Mouse (Mus musculus) c-Kit-negative CD71-positive TER-119-positive erythroid progenitor cells, embryonic 14.5 days (primary cell): ENCODE results near the gene Mien1.

Experiments
- DNase-seq: peaks from one replicate; pipeline ENCODE4 v3.0.0-alpha.2; 2013; ENCODE audit warnings: low read depth, low spot score

Mien1 gene

DNA sequence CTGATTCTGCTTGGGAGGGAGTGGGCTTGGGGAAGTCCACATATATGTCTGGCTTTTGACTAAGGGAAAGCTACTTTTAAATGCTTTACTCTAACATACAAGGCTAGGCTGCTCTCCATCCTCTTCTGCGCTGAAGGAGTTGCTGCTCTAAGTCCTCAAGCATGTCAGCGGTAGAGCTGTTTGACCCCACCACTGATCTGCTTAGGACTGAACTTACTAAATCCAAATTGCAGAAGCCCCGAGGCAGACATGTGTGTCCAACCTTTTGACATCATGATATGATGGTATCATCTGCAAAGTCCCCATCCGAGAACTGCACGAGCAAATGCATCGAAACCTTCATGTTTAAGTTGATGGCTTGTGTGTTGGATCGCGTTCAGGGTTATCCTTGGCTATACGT, 21.1 kb upstream of the Mien1 start:
- no peak for DNase-seq

GRCm38 (mm10) chr11:98459071-98459741, 20.4 kb upstream of the Mien1 start:
- no peak for DNase-seq

DNA sequence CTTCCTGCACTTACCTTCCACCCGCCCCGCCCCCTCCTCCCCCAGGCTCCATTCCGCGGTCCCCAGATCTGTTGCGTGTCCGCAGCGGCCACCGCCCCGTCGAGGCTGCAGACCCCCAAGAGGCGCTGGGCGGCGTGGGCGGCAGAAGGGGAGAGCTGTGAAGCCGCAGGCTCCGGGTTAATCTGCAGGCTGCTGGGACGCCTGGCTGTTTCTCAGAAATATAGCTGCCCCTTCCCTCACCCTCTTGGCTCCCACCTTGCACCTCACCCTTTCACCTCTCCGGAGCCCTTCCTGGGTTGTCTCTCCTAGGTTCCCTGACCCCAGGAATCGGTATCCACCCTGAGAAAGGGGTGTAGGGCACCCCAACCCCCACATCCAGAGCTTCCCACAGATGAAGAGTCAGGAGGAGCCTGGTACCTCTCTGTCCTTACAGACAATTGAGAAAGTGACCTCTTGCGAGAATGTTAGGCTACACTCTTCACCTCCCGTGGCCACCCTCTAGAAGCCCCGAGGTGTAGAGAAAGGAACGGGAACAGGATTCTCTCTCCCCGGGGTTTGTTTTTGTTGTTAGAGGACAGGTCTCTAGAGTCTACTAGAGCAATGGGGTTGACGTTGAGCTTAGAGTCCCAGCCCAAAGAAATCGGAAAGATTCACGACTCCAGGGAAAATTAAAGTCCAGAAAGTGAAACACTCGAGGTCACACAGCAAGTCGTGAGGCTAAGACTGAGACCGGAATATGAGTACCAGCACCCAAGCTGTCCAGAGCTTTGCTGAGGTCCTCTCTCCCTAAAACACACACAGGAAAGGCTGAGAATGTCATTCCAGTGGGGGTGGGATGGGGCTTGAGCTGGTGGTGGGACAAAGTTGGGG, 19.6 kb upstream of the Mien1 start:
- no peak for DNase-seq

GRCm38 (mm10) chr11:98457367-98458120, 18.8 kb upstream of the Mien1 start:
- no peak for DNase-seq

- DNase-seq, result no peak
Observed at GRCm38 (mm10) chr11:98456945-98457344, 18.2 kb upstream of the Mien1 start.

GRCm38 (mm10) chr11:98456545-98456944, 17.8 kb upstream of the Mien1 start:
- DNase-seq, result no peak

- DNase-seq, result no peak
Observed at GRCm38 (mm10) chr11:98455484-98455883, 16.7 kb upstream of the Mien1 start.

GRCm38 (mm10) chr11:98449921-98450771, 11.4 kb upstream of the Mien1 start:
- DNase-seq, result no peak

DNA sequence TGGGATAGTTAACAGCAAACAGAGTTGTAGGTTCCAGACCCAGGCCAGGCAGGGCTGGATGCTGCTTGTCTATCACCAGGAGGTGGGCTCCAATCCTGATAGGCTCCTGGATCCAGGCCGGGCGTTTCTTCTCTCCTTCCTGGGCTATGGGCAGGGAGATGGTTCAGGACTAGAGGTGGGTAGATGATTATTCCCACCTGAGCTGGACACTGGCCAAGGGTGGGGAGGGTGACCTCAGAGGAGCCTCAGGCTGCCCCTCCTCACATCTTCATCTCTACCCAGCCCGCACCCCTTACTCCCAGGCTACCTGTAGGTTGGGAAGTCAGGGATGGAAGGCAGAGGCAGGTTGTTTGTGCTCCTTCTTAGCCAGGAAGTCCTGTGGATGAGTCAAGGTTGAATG, 10.6 kb upstream of the Mien1 start:
- DNase-seq, result no peak

GRCm38 (mm10) chr11:98448191-98448790, 9.5 kb upstream of the Mien1 start:
- DNase-seq, result no peak

DNA sequence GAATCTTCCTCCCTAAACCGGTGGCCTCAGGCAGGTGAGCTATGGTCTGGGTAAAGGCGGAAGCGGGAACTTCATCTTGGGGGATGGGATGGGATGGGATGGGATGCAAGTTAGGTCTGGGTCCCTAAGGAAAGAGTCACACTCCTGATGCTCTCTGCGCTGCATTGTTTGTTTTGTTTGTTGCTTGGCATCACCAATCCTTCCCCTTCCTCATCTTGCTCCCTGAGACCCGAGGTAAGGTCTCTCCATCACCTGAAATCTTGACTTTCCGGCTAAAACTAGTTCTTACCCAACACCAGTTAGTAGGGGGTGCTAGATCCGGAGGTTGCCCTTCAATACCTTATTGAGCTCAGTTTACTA, 8.7 kb upstream of the Mien1 start:
- DNase-seq, result no peak

- DNase-seq, result no peak
Observed at GRCm38 (mm10) chr11:98446562-98447474, 8.0 kb upstream of the Mien1 start.

DNA sequence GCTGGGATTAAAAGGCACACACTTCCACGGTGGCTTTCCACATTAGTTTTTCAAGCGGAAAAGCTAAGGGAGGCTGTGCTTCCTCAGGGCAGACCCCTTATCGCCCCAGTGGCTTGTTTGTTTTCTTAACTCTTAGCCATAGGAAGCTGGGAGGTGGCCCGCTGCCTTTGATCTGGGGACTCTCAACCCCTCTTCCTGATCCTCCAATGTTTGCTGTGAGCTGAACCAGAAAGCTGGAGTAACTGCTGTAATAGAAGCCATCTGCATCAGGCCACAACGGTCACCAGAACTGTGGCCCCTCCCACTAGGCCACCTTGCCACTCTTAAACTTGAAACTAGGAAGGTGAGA, 7.4 kb upstream of the Mien1 start, which contains the start of gene Grb7:
Gene Grb7 (plus strand): TSS at position 182 of the 349 bp plus-strand sequence.
- no peak for DNase-seq

- no peak for DNase-seq
Observed at GRCm38 (mm10) chr11:98445679-98446078, 6.9 kb upstream of the Mien1 start.

GRCm38 (mm10) chr11:98445238-98445637, 6.4 kb upstream of the Mien1 start:
- DNase-seq, result no peak

DNA sequence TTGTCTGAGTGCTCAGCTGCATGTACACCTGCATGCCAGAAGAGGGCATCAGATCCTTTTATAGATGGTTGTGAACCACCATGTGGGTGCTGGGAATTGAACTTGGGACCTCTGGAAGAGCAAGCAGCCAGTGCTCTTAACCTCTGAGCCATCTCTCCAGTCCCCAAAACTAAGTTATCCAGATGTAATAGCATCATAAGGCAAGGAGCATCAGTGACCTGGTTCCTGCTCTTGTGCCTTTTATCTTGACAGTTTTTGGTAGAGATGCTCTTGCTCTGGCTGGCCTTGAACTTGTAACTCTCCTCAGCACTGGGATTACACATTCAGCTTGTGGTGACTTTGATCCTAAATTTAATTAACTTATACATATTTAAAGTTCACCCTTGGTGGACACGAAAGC, 4.9 kb upstream of the Mien1 start:
- DNase-seq, result no peak

- DNase-seq, result no peak
Observed at GRCm38 (mm10) chr11:98437441-98437840, 1.4 kb downstream of the Mien1 start.

GRCm38 (mm10) chr11:98435723-98436122, 3.1 kb downstream of the Mien1 start:
- no peak for DNase-seq

DNA sequence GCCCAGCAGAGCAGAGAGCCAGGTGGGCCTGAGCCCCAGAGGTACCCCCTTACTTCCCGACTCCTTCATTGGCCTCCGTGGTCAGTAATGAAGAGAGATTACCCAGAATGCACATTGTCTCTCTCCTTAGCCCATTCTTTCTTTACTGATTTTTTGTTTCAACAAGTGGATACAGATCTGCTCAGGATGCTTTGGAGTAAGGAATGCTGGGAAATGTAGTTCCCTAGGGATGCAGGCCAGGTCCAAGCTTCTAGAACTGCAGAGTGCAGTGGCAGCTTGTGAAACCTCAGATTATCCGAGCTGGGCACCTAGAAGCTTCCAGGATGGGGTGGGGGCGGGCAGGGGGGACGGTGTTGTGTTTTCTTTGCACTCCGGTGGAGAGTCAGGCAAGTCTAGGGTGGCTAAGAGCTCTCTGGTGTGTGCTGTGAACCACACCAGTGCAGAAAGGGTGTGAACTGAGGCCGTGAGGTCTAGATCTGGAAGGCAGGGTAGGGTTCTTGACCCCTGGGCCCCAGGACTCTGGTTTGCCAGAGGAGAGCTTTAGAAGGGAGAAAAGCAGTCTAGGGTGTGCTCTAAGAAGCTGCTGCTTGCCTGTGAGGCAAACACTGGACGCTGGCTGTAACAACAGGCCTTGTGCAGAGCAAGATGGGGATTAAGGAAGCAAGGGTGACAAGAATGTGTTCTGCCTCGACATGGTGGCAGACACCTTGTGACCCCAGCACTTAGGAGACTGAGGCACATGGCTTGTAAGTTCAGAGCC, 6.9 kb downstream of the Mien1 start:
- DNase-seq, result no peak
